Mouse (Mus musculus) spleen, adult 2 months (tissue): ENCODE measurements around the gene Hoxd8. TPM values are rescaled to one million over a fixed set of nuclear protein-coding genes. Genes with fewer than 3 reads are reported as not detected.
A peak's percentile ranks its signal among the peaks of the same experiment; 100 is the strongest.

Experiments
- DNase-seq, 2 experiments: peaks; one replicate each; pipeline versions ENCODE4 v3.0.0 to v3.0.0-alpha.2; 2012 to 2021; ENCODE audit warnings: low spot score in 2 of 2, low read depth in 1 of 2
- H3K27ac ChIP-seq: fragments of 200-500 bp; 2 replicates; pipeline ENCODE4 v1.5.1; 2012; ENCODE audit warnings: low read length, inconsistent platforms; ENCODE audit not compliant: insufficient read depth
- H3K27me3 ChIP-seq: fragments of 200-500 bp; 2 replicates; pipeline ENCODE4 v1.6.1; 2012; ENCODE audit warnings: mild to moderate bottlenecking, moderate library complexity, low read length, inconsistent platforms; ENCODE audit not compliant: control insufficient read depth, insufficient read depth
- H3K36me3 ChIP-seq: fragments of 200-500 bp; 2 replicates; pipeline ENCODE4 v1.6.1; 2012; ENCODE audit warnings: mild to moderate bottlenecking, low read length, inconsistent platforms; ENCODE audit not compliant: control insufficient read depth, insufficient read depth
- H3K4me1 ChIP-seq: fragments of 200-500 bp; 2 replicates; pipeline ENCODE4 v1.6.1; 2011; ENCODE audit warnings: inconsistent platforms; ENCODE audit not compliant: control insufficient read depth, insufficient read depth, insufficient read length
- H3K4me3 ChIP-seq: fragments of 200-500 bp; 2 replicates; pipeline ENCODE4 v1.5.1; 2011; ENCODE audit warnings: mild to moderate bottlenecking, inconsistent platforms; ENCODE audit not compliant: insufficient read depth, insufficient read length; ENCODE audit errors: extremely low read depth
- CTCF ChIP-seq: fragments of 200-500 bp; IDR thresholded peaks from 2 replicates; pipeline ENCODE4 v1.5.1; 2011; ENCODE audit warnings: mild to moderate bottlenecking, inconsistent platforms; ENCODE audit not compliant: insufficient read depth, insufficient read length, insufficient replicate concordance; ENCODE audit errors: extremely low read depth
- POLR2A ChIP-seq: fragments of 200-500 bp; IDR thresholded peaks from 2 replicates; pipeline ENCODE4 v1.6.1; 2011; ENCODE audit warnings: low read depth, low read length, inconsistent platforms
- WGBS: fragments of 180-500 bp; shearing (Covaris S2); methylation state at CpG from one replicate; pipeline ENCODE4 v1.1.7; 2018; 5-methylcytosine and 5-hydroxymethylcytosine counted together
- polyA plus RNA-seq: library from polyadenylated mRNA; depleted of rRNA; stranded (reverse); fragments of >200 nt; gene quantifications from 2 replicates; pipeline ENCODE4 v1.2.3, GENCODE M21; 2012; rRNA removed

Hoxd8 gene
- polyA plus RNA-seq, result 0.32 and 0.41 TPM in 2 replicates

GRCm38 (mm10) chr2:74704393-74704998, at the start of gene Hoxd8:
Gene Hoxd8, plus strand, starts transcription at chr2:74704615.
- Histone ChIP-seq H3K4me1 (peaks cover 2% of the 10 kb centered on the region; the same call in 1 of the 2 replicates), H3K27me3 (peaks cover 29% of the 10 kb centered on the region), H3K4me3 (peak within 1 kb of the TSS; percentile 23; the same call in 1 of the 2 replicates), H3K27ac (no peak within 1 kb of the TSS), H3K36me3 (no peaks in the 10 kb centered on the region)
- no peak for TF ChIP-seq POLR2A
- TF ChIP-seq CTCF, result no peak
- DNase-seq, result no peak
- 4% methylated on average over 51 of the region's 52 CpGs for WGBS

- Histone ChIP-seq H3K36me3 (no peaks in the 10 kb centered on the region), H3K4me1 (peaks cover 9% of the 10 kb centered on the region), H3K4me3 (no peak overlapping the region), H3K27ac (no peak overlapping the region), H3K27me3 (peaks cover 47% of the 10 kb centered on the region)
- WGBS, result 15% methylated on average over 20 of the region's 20 CpGs
- no peak for TF ChIP-seq CTCF
- no peak for TF ChIP-seq POLR2A
- no peak for DNase-seq
Observed at GRCm38 (mm10) chr2:74654743-74655419, 49.5 kb upstream of the Hoxd8 start.

GRCm38 (mm10) chr2:74655420-74655781, 49.0 kb upstream of the Hoxd8 start:
- H3K4me1 ChIP-seq, result peaks cover 9% of the 10 kb centered on the region
- H3K4me3 ChIP-seq, result peak overlapping the region; percentile 7; the same call in 1 of the 2 replicates
- 2% methylated on average over 18 of the region's 47 CpGs for whole genome bisulfite sequencing
- DNase-seq, result no peak
- no peaks in the 10 kb centered on the region for H3K36me3 ChIP-seq
- no peak for TF ChIP-seq POLR2A
- no peak for TF ChIP-seq CTCF
- no peak overlapping the region for H3K27ac ChIP-seq
- peaks cover 47% of the 10 kb centered on the region for H3K27me3 ChIP-seq

GRCm38 (mm10) chr2:74655821-74656631, 48.4 kb upstream of the Hoxd8 start:
- no peaks in the 10 kb centered on the region for H3K36me3 ChIP-seq
- H3K27ac ChIP-seq, result no peak overlapping the region
- no peak for TF ChIP-seq POLR2A
- no peak for TF ChIP-seq CTCF
- peaks cover 52% of the 10 kb centered on the region for H3K27me3 ChIP-seq
- DNase-seq, result no peak
- peaks cover 9% of the 10 kb centered on the region for H3K4me1 ChIP-seq
- 1% methylated on average over 67 of the region's 69 CpGs for WGBS
- H3K4me3 ChIP-seq, result peak overlapping the region; percentile 36

- Histone ChIP-seq H3K27me3 (peaks cover 55% of the 10 kb centered on the region), H3K27ac (no peak overlapping the region), H3K4me1 (peaks cover 9% of the 10 kb centered on the region), H3K4me3 (no peak overlapping the region), H3K36me3 (no peaks in the 10 kb centered on the region)
- DNase-seq, result no peak
- 6% methylated on average over 4 of the region's 4 CpGs for WGBS
- TF ChIP-seq POLR2A, result no peak
Observed at GRCm38 (mm10) chr2:74656632-74657021, 47.8 kb upstream of the Hoxd8 start.

- H3K27me3 ChIP-seq, result peaks cover 58% of the 10 kb centered on the region
- no peak overlapping the region for H3K27ac ChIP-seq
- DNase-seq, result no peak
- H3K36me3 ChIP-seq, result no peaks in the 10 kb centered on the region
- peak overlapping the region; percentile 11; the same call in 1 of the 2 replicates for H3K4me3 ChIP-seq
- WGBS, result 4% methylated on average over 62 of the region's 62 CpGs
- TF ChIP-seq POLR2A (no peak), CTCF (no peak)
- H3K4me1 ChIP-seq, result peaks cover 9% of the 10 kb centered on the region
Observed at GRCm38 (mm10) chr2:74657251-74658023, 47.0 kb upstream of the Hoxd8 start.
